Mouse (Mus musculus) heart, adult 11 months (tissue): ENCODE measurements at regions not wholly inside any gene's neighbourhood (a gene's known extent, or its start where the extent isn't known, plus 50 kb on each side); places are given as distances from the start of the nearest gene placed in this dataset.
A peak's percentile ranks its signal among the peaks of the same experiment; 100 is the strongest.

Experiments used
- DNase-seq: peaks from one replicate; pipeline ENCODE4 v3.0.0; 2022

DNA sequence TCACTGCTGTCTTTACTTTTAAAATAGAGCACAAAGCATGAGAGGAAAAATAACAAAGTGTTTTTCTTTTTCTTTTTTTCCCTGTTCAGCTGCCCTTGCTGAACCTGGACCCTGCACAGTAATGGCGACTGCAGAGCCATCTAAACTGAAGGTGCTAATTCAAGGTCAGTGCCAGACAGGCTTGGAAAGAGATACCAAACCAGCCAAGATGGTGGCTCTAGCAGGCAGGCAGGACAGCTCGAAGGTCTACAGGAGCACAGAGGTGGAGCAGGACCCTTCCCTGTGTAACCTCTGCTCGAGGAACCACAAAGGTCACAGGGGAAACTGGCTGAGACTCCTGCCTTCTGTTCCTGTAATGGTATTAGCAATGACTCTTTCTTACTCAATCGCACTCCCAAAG is 326.7 kb downstream of the Gm45692 start:
- peak; percentile 68 for DNase-seq

DNA sequence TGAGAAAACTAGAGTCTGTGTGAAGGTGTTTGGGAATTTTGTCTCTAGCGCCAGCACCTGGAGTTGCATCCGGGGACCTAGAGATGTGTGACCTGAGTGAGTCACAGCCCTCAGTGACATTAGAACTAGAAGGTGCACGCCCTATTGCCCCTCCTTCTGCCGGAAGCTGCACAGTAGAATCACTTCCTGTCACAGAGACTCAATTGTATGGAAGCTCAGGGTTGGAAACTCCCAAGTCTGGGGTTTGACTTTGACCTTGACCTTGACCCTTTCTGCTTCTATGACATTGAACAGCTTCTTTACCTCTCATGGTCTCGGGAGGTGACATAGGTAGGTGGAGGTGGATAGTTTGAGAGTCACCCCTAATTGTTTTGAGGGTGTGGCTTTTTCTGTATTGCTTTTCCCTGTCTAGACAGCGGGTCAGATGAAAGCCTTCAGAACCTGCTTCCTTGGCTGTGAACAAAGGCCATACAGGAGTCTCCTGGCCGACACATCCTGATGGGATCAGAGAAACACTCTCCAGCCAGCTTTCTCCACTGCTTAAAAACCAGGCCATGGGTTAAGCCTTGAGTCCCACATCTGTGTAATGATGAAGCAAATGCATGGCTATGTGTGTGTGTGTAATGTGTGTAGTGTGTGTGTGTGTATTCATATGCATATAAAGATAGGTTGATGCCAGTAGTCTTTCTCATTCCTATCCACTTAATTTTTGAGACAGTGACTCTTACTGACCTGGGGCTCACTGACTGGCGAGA is 328.7 kb downstream of the Gm45692 start:
- peak; percentile 81 for DNase-seq

- DNase-seq: peak; percentile 27
Observed at GRCm38 (mm10) chr8:26449291-26449690, 330.0 kb downstream of the Gm45692 start.

DNA sequence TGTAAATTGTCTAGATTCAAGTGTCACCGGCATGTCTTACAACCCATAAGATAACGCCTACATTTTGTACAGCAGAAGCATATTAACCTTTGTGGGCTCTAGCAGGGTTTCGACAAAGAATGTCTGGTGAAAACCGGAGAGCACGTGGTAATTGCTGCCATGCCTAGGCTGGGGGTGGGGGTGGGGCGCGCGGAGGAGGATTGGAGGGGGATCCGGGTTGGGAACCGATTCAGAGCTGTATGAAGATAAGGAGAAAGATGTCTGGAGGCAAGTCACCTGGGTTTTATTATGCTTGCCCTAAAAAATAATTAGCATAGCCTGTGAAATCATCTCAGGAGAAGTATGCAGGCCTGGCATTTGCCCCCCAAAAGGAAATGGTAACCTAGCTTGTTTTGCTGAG is 331.2 kb downstream of the Gm45692 start:
- DNase-seq: no peak

DNA sequence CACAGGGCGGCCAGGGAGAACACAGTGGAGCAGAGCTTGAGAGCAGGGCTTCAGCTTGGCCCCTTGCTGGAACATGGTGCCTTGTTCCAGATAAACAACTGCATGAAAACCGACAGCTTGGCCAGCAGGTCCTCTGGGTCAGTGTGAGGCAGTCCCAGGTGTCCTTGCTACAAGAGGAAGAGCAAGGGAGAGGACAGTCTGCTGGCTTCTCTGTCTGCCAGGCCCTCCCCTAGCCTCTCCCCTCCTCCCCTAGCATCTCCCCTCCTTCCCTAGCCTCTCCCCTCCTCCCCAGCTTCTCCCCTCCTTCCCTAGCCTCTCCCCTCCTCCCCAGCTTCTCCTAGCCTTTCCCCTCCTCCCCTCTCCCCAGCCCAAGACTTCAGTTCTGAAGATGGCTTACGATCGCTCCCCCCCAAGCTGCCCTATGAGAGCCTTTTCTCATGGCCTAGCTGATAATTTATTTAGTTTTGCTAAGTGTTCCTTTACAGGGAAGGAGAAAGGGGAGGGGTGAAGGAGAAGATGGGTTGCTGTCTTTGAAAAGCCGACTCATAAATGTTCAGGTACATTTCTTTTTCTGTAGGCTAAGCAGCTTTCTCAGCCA is 333.7 kb downstream of the Gm45692 start:
- DNase-seq: no peak

GRCm38 (mm10) chr8:26465346-26465745 is 346.0 kb downstream of the Gm45692 start:
- peak; percentile 55 for DNase-seq

GRCm38 (mm10) chr8:26468441-26468840 is 349.1 kb downstream of the Gm45692 start:
- DNase-seq: peak; percentile 80

GRCm38 (mm10) chr8:26469705-26470104 is 350.4 kb downstream of the Gm45692 start:
- DNase-seq: peak; percentile 53

DNA sequence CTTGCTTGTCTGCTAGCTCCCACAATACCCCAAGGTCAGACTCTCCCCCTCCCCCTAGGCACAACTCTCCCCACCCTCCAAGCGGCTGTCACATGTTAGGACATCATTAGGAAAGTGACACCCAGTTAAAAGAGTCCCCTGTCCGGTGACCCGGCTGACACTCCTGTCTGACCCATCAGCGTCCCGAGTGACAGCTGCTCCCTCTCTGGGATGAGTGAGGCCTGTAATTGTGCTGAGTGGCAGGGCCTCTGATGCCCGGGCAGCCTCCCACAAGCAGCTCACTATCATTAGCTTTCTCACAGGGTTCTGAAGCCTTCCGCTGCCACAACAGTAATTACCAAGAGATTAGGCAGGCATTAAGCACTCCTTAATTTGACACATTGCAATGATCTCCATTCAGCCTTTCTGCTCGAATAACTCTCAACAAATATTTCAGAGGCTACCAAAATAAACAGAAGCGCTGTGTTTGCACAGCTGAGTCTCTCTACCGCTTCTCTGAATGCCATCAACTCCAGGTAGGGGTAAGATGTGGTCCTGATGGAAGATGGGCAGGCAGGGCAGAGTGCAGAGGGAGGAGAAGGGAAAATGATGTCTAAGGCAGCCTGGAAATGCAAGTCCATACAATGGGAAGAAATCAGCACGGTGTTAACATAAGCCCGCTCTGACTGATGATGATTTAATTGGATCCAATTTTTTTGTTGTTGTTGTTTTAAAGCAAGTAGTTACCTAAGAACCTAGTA is 352.6 kb downstream of the Gm45692 start:
- DNase-seq: peak; percentile 40

DNA sequence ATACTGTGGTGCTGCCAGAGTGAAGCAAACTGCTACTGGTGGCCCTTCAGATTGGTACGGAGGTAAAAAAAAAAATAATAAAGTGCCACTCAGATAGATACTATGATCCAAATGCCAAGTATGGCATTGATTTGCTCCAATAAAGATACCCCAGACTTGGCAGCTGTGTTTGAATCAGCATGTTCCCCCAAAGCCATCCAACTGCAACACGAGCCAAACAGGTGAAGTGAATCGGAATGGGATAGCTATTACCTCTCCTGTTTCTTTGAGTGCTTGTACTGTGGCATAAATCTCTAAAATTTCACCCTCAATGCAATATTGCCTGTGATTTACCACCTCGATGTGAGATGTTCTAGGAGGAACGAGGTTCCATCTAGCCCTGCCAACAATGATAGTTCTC is 365.4 kb downstream of the Gm45692 start:
- no peak for DNase-seq

- peak; percentile 69 for DNase-seq
Observed at GRCm38 (mm10) chr8:26487866-26488265, 368.5 kb downstream of the Gm45692 start.

DNA sequence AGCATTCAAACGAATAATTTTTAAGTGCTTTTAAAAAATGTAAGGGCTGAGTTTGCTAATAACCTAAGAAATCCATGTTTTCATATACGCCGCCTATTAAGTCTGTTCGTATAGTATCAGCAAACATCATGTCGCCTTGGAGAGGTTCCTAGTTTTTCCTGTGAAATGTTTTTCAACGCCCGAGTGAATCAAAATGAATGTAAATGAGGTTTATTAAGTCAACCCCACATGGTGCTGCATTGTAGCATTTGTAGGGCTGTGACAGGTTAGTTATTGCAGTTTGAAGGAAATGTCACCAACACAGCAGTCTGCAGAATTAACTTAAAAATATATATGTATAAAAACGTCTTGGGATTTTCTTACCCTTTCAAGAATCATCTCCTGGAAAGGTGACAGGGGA is 369.3 kb downstream of the Gm45692 start:
- peak; percentile 27 for DNase-seq

DNA sequence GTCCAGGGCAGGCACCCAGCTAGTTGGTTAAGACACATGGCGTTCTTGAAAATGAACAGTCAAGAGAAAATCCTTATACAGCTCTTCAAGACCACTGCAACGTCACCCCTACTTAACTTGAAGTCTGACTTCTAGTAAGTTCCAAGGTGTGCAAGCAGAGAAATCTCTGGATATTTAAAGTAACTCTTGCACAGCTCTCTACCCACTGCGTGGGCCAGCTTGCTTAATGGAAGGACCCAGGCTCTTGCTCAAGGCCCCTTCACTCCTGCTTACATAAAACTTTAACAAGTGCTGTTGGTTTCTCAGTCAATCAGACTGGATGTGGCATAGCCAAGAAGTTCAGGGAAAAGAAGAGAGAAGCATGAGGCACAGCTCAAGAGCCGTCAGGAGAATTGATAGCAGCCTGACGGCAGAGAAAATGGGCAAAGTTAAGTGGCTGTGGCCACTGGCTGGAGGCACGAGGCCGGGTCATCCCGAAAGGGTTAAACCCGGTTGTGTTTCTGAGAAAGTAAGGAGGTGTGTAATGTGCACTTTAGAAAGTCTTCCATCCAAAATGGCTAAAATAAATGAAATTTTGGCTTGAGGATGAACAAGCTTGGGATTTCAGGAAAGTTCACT is 382.0 kb downstream of the Gm45692 start:
- no peak for DNase-seq

GRCm38 (mm10) chr8:26501814-26502572 is 382.7 kb downstream of the Gm45692 start:
- DNase-seq: no peak

- DNase-seq: no peak
Observed at GRCm38 (mm10) chr8:26502772-26503171, 383.4 kb downstream of the Gm45692 start.

DNA sequence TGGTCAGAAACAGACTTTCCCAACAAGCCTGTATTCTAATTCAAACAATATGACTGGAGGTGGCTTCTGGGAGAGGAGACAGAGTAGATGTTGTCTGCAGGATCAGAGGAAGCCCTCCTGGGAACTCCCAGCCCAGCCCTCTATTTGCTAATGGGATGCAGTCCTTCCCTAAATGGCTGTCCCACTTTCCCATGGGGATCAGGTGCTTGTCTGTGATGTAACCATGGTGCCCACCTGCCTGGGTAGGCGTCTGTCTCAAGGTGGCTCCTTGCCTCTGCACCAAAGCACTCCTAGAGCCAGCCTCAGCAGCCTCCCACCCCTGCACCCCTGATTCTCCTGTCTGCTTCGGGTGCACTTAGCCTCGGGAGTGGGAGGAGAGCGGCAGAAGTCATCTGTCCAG is 384.6 kb downstream of the Gm45692 start:
- DNase-seq: no peak

DNA sequence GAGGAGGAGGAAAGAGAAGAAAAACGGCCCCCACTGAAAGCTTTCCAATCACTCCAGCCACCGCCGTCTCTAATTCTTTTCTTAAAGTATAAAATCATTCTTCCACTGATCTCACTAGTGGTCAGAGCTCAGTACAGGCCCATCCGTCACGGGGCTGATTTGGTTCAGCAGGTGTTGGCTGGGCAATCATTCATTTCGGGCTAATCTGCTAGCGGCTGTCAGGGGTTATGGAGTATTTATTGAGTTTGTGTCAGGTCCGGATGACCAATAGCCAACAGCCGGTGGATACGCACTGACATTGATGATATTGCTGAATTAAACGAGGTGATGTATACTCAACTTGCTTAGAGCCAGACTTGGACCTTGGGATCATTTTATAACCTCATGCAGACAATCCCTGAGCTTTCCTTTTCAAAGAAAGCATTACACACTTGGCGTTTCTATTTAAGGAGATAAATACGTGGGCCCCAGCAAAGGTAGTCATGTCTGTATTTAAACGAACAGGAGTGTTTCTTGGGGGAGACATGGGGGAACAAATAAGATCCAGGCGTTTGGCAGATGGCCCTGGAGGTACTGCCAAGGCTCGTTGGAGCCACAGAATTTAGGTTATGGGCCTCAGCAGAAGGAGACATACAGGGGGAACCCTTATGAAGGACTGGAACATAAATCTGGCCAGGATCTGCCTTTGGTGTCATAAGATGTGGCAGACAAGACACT is 385.1 kb downstream of the Gm45692 start:
- DNase-seq: peak; percentile 80

GRCm38 (mm10) chr8:26507611-26508070 is 388.3 kb downstream of the Gm45692 start:
- peak; percentile 53 for DNase-seq

- DNase-seq: peak; percentile 48
Observed at GRCm38 (mm10) chr8:26509254-26509653, 389.9 kb downstream of the Gm45692 start.

DNA sequence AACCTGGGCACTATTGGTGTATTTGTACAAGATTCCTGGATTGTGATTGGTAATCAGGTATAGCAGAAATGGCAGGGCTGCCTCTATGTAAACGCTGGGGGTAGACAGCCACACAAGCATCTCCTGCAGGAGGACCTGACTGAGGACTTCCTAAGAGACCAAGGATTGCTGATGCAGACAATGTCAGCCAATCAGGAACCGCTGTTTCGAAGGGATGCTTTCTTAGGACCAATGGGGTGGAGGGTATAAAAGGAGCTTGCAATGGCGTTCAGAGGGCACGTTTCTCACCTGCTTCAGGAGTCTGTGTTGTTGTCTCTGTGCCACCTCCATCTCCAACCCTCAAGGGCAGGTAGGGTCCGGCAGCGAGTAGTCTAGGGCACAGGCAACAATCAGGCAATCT is 393.7 kb downstream of the Gm45692 start:
- peak; percentile 82 for DNase-seq

DNA sequence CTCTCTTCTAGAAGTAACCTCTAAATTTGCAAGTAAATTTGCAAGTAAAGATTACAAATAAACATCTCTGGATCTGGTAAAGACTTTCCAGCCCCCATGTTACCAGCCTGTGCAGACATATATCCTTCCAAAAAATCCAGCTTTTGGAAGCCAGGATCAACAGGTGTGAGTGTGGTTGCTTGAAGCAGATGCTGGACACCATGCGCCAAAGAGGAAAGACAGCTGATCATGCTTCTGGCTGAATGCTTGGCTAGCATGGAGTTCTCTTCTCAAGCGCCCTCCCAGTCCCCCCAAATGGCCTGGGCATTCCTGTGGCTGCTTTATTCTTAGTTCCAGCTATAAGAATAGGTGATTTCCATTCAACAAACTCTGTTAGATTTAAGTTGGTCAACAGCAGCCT is 404.9 kb downstream of the Gm45692 start:
- DNase-seq: peak; percentile 30
